ENCODE assay signal across 9 mouse cellular contexts in genomic region chr11:69267341-69267740, GRCm38 (mm10). TPM values are rescaled to one million over a fixed set of nuclear protein-coding genes. Genes with fewer than 3 reads are reported as not detected.
DNase-seq lines count a peak whose midpoint lies in the region; ATAC-seq lines count a peak whose summit lies in the region.
"Had no signal": no experiment of that assay in that cellular context is flagged by ENCODE, and none has a peak within 500 bp of the region (broad histone marks: within the 10 kb centered on the region; RNA-seq: fewer than 3 reads in every experiment).

No protein-coding gene starts in this region.

- H3K36me3 ChIP-seq in hindbrain, embryonic 10.5 days, result no peaks in the 10 kb centered on the region
- H3K36me3 ChIP-seq in hindbrain, embryonic 12.5 days, result no peaks in the 10 kb centered on the region
- H3K36me3 ChIP-seq: limb, embryonic 12.5 days had no signal

- 34% methylated on average over 7 of the region's 7 CpGs for WGBS in hindbrain, embryonic 10.5 days
- WGBS in hindbrain, embryonic 12.5 days, result 24% methylated on average over 7 of the region's 7 CpGs

- no peak overlapping the region for H3K9ac ChIP-seq in hindbrain, embryonic 12.5 days
- H3K9ac ChIP-seq: limb, embryonic 12.5 days had no signal

- H3K4me3 ChIP-seq in hindbrain, embryonic 10.5 days, result no peak overlapping the region
- H3K4me3 ChIP-seq in hindbrain, embryonic 12.5 days, result no peak overlapping the region
- H3K4me3 ChIP-seq: limb, embryonic 12.5 days had no signal

- ATAC-seq in hindbrain, embryonic 12.5 days (ENCODE audit: low FRiP score), result no peak
- no peak for ATAC-seq in frontal cortex, adult (ENCODE audit: low TSS enrichment)

- H3K4me2 ChIP-seq in hindbrain, embryonic 12.5 days (replicated peaks), result no peak overlapping the region
- H3K4me2 ChIP-seq: limb, embryonic 12.5 days had no signal

- peaks cover 20% of the 10 kb centered on the region for H3K27me3 ChIP-seq in hindbrain, embryonic 10.5 days (ENCODE audit: insufficient read depth, poor library complexity, severe bottlenecking)
- H3K27me3 ChIP-seq in hindbrain, embryonic 12.5 days, result peaks cover 7% of the 10 kb centered on the region; the same call in 1 of the 2 replicates

- H3K27ac ChIP-seq in hindbrain, embryonic 10.5 days, result 0 out of 2 replicates have a peak overlapping the region, but pooled peaks have one; percentile 20
- H3K27ac ChIP-seq in hindbrain, embryonic 12.5 days, result no peak overlapping the region
- H3K27ac ChIP-seq: limb, embryonic 12.5 days had no signal

- no peaks in the 10 kb centered on the region for H3K9me3 ChIP-seq in hindbrain, embryonic 10.5 days
- no peaks in the 10 kb centered on the region for H3K9me3 ChIP-seq in hindbrain, embryonic 12.5 days (replicated peaks)
- H3K9me3 ChIP-seq: limb, embryonic 12.5 days had no signal

- peaks cover 41% of the 10 kb centered on the region for H3K4me1 ChIP-seq in hindbrain, embryonic 10.5 days (replicated peaks)
- H3K4me1 ChIP-seq in hindbrain, embryonic 12.5 days, result peaks cover 12% of the 10 kb centered on the region
- H3K4me1 ChIP-seq: limb, embryonic 12.5 days had no signal

- no peak for DNase-seq in hindbrain, embryonic 10.5 days (ENCODE audit: low spot score)
- peak; percentile 76 for DNase-seq in CD4-positive helper T cell, adult 2 months (ENCODE audit: low read depth, low spot score)
- DNase-seq in adipocyte (ENCODE audit: low spot score), result peak; percentile 70
- peak; percentile 92 for DNase-seq in induced T-regulatory cell, adult 2 months (ENCODE audit: low read depth)
- no peak for DNase-seq in urinary bladder, postnatal 10 days (ENCODE audit: low spot score)
- no peak for DNase-seq in adrenal gland, adult 2 months

RNA-seq across cellular contexts. Expression of gene Gucy2e, which starts 30.5 kb away (rescaled TPM):
- polyA plus RNA-seq in hindbrain, embryonic 10.5 days (2016; fragmentation: Nextera tagmentation; extraction: Ambion mirVana), result 0.06 and 0.09 TPM in 2 replicates
- 0.04 and 0.13 TPM in 2 replicates for polyA plus RNA-seq in hindbrain, embryonic 12.5 days (2016; fragmentation: Nextera tagmentation; extraction: Ambion mirVana)
- total RNA-seq in adrenal gland, adult 2 months (2021), result not detected
- not detected in 2 replicates for polyA plus RNA-seq in adrenal gland, adult 2 months (2012; rRNA removed)
- polyA plus RNA-seq: limb, embryonic 12.5 days had no signal

RNA-seq across cellular contexts. Expression of gene Cntrob, which starts 56.2 kb away (rescaled TPM):
- polyA plus RNA-seq in hindbrain, embryonic 10.5 days (2016; fragmentation: Nextera tagmentation; extraction: Ambion mirVana), result 34.2 and 36.7 TPM in 2 replicates
- polyA plus RNA-seq in hindbrain, embryonic 12.5 days (2016; fragmentation: Nextera tagmentation; extraction: Ambion mirVana), result 30.2 and 37.0 TPM in 2 replicates
- 1 to 10 TPM; 4.4 to 6.5 TPM for total RNA-seq in adrenal gland, adult 2 months (2021)
- 5.9 and 6.2 TPM in 2 replicates for polyA plus RNA-seq in adrenal gland, adult 2 months (2012; rRNA removed)

RNA-seq across cellular contexts. Expression of gene Trappc1, which starts 56.4 kb away (rescaled TPM):
- polyA plus RNA-seq in hindbrain, embryonic 10.5 days (2016; fragmentation: Nextera tagmentation; extraction: Ambion mirVana), result 189 and 208 TPM in 2 replicates
- polyA plus RNA-seq in hindbrain, embryonic 12.5 days (2016; fragmentation: Nextera tagmentation; extraction: Ambion mirVana), result 165 and 191 TPM in 2 replicates
- total RNA-seq in adrenal gland, adult 2 months (2021), result 10 to 100 TPM; 81.3 to 83.5 TPM
- polyA plus RNA-seq in adrenal gland, adult 2 months (2012; rRNA removed), result 18.4 and 23.4 TPM in 2 replicates

RNA-seq across cellular contexts. Expression of gene Kcnab3, which starts 58.7 kb away (rescaled TPM):
- polyA plus RNA-seq in hindbrain, embryonic 10.5 days (2016; fragmentation: Nextera tagmentation; extraction: Ambion mirVana), result 1.2 and 2.7 TPM in 2 replicates
- 5.0 and 5.4 TPM in 2 replicates for polyA plus RNA-seq in hindbrain, embryonic 12.5 days (2016; fragmentation: Nextera tagmentation; extraction: Ambion mirVana)
- 10 to 100 TPM in 1 of 2 experiments, 1 to 10 TPM in 1; 6.0 to 10.5 TPM for total RNA-seq in adrenal gland, adult 2 months (2021)
- polyA plus RNA-seq in adrenal gland, adult 2 months (2012; rRNA removed), result 9.0 and 12.6 TPM in 2 replicates

Comparison
In these comparisons a context has a peak if more than half of its experiments do, and no peak if none do; other contexts are left out.
1. DNase-seq: peak in CD4-positive helper T cell, adult 2 months (single experiment), adipocyte (single experiment) and induced T-regulatory cell, adult 2 months (single experiment); none in hindbrain, embryonic 10.5 days (single experiment), urinary bladder, postnatal 10 days (single experiment) and adrenal gland, adult 2 months (single experiment).